Mouse (Mus musculus) ovary, postnatal 36 days (tissue): ENCODE results near the gene Gsg1l.

Experiments
- DNase-seq: peaks from one replicate; pipeline ENCODE4 v3.0.0; 2022; ENCODE audit warnings: low spot score, mixed read lengths

The Gsg1l gene

DNA sequence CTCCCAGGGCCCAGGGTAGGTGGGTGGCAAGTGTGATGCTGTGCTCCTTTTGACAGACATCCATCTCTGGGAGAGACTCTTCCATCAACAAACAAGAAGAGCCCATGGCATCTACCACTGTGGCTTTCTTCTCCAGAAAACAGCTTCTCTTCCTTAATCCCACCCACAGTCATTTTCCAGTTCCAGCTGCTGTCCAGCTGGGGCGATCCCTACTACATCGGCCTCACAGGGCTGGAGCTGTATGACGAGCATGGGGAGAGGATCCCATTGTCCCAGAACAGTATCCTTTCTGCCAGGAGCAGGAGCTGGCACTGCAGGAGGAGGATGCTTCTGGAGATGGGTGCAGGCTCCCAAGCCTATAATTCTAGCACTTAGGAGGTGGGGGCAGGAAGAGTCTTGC is 213.6 kb downstream of the Gsg1l start:
- DNase-seq: no peak

DNA sequence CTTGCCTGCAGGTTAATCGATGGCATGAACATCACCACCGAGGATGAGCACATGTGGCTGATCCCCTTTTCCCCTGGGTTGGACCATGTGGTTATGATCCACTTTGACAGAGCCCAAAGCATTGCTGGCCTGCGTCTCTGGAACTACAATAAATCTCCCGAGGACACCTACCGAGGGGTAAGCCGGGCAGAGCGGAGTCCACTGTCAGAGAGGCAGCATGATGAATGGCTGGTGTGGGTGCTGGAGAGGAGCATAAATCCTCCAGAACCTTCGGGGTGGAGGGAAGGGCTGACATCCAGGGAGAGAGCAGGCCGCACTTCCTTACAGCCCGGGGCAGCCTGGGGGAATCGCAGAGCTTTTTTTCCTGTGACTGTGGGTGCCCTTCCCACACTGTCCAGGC is 217.0 kb downstream of the Gsg1l start:
- DNase-seq: no peak

DNA sequence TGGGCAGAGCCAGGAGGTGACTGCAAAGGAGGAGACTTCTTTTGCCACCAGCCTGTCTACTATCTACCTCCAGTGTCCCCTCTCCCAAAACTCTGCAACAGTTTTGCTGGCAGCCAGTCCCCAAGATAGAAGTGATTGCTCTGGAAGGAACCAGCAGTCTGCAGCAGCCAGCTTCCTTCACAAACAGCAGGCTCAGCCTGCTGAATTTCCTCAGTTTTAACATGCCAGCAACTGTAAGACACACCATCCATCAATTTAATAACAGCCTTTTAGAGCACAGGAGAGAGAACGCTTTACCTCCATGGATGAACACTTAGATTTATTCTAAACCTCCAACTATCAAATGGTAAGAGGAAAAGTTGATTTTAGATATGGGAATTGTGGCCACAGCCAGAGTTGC is 218.2 kb downstream of the Gsg1l start:
- DNase-seq: no peak

GRCm38 (mm10) chr7:125860421-125860820 is 221.8 kb downstream of the Gsg1l start:
- DNase-seq: no peak

- no peak for DNase-seq
Observed at GRCm38 (mm10) chr7:125859564-125859963, 222.6 kb downstream of the Gsg1l start.

DNA sequence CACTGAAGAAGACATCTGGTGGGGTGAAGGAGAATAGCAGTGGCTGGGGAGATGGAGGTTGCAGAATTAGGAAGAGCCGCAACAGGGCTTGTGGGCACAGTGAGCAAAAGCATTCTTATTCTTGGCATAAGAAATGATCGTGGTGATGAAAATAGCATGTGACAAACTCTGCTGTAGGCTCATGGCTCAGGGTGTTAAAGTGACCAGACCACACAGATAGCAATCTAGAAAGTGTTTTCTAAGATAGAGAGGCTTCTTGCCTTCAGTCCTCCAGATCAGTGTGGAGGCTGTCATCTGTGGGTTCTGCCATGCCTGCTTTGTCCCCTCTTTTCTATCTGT is 234.7 kb downstream of the Gsg1l start:
- no peak for DNase-seq

DNA sequence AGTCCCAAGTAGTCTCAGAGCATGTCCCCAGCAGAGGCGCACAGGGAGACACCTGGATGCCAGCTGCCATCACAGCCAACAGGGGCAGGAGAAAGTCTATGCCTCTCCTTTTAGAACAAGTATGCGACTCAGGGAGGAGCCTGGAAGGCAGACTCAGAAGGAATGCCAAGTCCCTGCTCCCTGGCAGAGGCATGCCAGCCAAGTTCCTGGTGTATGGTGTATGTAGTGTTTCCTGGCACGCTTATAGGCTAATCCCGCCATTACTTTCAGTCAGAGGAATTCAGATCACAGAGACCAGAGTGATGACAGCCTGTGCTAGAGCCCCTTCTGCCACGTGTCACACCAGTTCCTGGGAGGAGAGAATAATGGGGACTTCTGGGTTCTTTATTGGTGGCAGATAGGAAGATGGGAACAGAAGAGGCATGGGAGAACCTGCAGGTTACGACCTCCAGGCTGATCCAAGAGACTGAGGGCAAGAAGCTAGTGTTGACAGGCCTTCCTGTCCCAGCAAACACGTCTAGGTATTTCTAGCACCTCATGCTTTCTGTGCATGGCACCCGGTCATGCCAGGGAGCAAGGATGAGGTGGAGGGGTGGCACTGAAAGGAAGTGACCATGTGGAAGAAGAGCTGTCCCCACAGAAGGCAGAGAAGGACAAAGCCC is 235.2 kb downstream of the Gsg1l start:
- DNase-seq: no peak

DNA sequence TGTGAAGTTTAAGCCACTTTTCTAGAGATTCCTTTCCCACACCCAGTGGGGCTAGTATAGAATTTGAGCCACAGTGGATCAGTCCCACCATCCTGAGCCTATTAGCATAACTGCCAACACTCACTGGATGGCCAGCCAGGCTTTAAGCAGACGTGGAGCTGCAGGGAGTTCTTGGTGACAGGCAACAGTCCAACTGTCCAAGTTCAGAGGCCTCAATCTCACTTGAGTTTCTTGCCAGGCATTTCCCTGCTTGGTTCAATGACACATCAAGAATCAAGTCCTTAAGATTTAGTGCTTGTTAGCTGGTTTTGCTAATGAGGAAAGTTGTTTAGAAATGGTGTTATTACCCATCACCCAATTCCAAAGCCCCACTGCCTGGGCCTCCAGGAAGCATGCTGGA is 236.6 kb downstream of the Gsg1l start:
- DNase-seq: no peak

- DNase-seq: no peak
Observed at GRCm38 (mm10) chr7:125838078-125838742, 244.0 kb downstream of the Gsg1l start.

DNA sequence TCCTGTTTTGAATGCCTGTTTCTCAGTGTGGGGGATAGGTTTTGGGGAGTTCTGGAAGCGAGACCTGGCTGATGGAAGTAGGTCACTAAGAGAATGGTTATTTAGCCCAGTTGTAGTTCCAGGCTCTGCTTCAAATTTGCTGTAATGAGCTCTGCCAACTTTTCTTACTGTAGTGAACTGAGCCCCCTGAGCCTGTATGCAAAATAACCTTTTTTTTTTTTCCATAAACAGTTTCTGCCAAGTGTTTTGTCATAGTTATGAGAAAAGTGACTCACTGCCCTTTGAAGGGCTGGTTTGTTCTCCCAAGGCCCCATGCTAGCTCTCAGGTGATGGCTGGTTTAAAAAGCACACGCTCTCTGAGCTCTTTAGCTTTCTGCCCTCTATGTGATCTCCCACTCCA is 248.7 kb downstream of the Gsg1l start:
- no peak for DNase-seq

GRCm38 (mm10) chr7:125832767-125833166 is 249.4 kb downstream of the Gsg1l start:
- DNase-seq: no peak

GRCm38 (mm10) chr7:125829121-125829666 is 253.0 kb downstream of the Gsg1l start:
- DNase-seq: no peak

DNA sequence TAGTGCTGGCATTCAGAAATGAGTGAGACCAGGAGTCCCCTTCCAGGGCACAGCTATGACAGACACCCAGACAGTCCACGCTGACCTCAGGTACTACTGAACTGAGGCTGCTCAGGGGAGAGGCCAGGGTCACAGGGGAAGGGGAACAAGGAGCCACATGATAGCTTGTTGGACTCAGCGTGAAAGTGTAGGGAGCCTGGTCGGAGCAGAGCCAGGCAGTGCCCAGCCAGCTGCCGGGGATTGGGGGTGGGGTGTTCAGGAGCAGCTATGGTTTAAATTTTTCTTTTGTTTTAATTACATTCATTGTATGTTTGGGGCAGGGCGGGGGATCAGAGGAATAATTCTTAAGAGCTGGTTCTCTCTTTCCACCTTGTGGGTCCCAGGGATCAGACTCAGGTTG is 253.7 kb downstream of the Gsg1l start:
- DNase-seq: no peak
